Mouse (Mus musculus): ENCODE measurements around the gene Ntrk3. TPM values are rescaled to one million over a fixed set of nuclear protein-coding genes. Genes with fewer than 3 reads are reported as not detected.

Gene Ntrk3
- polyA plus RNA-seq, 1 experiment from 2014 or later, result 2.3 TPM

- no peaks in the 10 kb centered on the region for H3K36me3 ChIP-seq (ENCODE audit: control insufficient read depth, insufficient read depth)
- H3K27ac ChIP-seq (ENCODE audit: low read length), result no peak overlapping the region
- no peaks in the 10 kb centered on the region for H3K4me1 ChIP-seq (ENCODE audit: control insufficient read depth, insufficient read depth, low read length)
- WGBS, result 58% methylated on average over 5 of the region's 5 CpGs
- no peak overlapping the region for H3K4me3 ChIP-seq (ENCODE audit: low read length)
- H3K9me3 ChIP-seq (replicated peaks; ENCODE audit: control insufficient read depth, low read length), result no peaks in the 10 kb centered on the region
- no peak overlapping the region for H3K4me2 ChIP-seq (ENCODE audit: low read depth, low read length)
- ATAC-seq (replicated peaks; ENCODE audit: extremely low read depth, insufficient read depth, low FRiP score), result no peak
- H3K27me3 ChIP-seq (ENCODE audit: control insufficient read depth, insufficient read depth, low read length), result no peaks in the 10 kb centered on the region
- no peak overlapping the region for H3K9ac ChIP-seq (ENCODE audit: low read length)
Observed at GRCm38 (mm10) chr7:78409970-78410369, 327.8 kb downstream of the Ntrk3 start.

- no peaks in the 10 kb centered on the region for H3K36me3 ChIP-seq (ENCODE audit: control insufficient read depth, insufficient read depth)
- no peaks in the 10 kb centered on the region for H3K4me1 ChIP-seq (ENCODE audit: control insufficient read depth, insufficient read depth, low read length)
- WGBS, result 59% methylated on average over 5 of the region's 5 CpGs
- ATAC-seq (replicated peaks; ENCODE audit: extremely low read depth, insufficient read depth, low FRiP score), result no peak
- H3K27ac ChIP-seq (ENCODE audit: low read length), result no peak overlapping the region
- H3K27me3 ChIP-seq (ENCODE audit: control insufficient read depth, insufficient read depth, low read length), result no peaks in the 10 kb centered on the region
- H3K4me3 ChIP-seq (ENCODE audit: low read length), result no peak overlapping the region
- no peak overlapping the region for H3K4me2 ChIP-seq (ENCODE audit: low read depth, low read length)
- H3K9me3 ChIP-seq (replicated peaks; ENCODE audit: control insufficient read depth, low read length), result no peaks in the 10 kb centered on the region
- H3K9ac ChIP-seq (ENCODE audit: low read length), result no peak overlapping the region
Observed at GRCm38 (mm10) chr7:78406641-78407291, 331.0 kb downstream of the Ntrk3 start.

GRCm38 (mm10) chr7:78404481-78404880 is 333.3 kb downstream of the Ntrk3 start:
- 89% methylated on average over 6 of the region's 6 CpGs for WGBS

GRCm38 (mm10) chr7:78402495-78402894 is 335.3 kb downstream of the Ntrk3 start:
- H3K4me3 ChIP-seq (ENCODE audit: low read length), result no peak overlapping the region
- no peak overlapping the region for H3K27ac ChIP-seq (ENCODE audit: low read length)
- 56% methylated on average over 3 of the region's 3 CpGs for WGBS
- H3K9ac ChIP-seq (ENCODE audit: low read length), result no peak overlapping the region
- no peak overlapping the region for H3K4me2 ChIP-seq (ENCODE audit: low read depth, low read length)
- H3K27me3 ChIP-seq (ENCODE audit: control insufficient read depth, insufficient read depth, low read length), result no peaks in the 10 kb centered on the region
- H3K36me3 ChIP-seq (ENCODE audit: control insufficient read depth, insufficient read depth), result no peaks in the 10 kb centered on the region
- no peaks in the 10 kb centered on the region for H3K4me1 ChIP-seq (ENCODE audit: control insufficient read depth, insufficient read depth, low read length)
- no peaks in the 10 kb centered on the region for H3K9me3 ChIP-seq (replicated peaks; ENCODE audit: control insufficient read depth, low read length)
- no peak for ATAC-seq (replicated peaks; ENCODE audit: extremely low read depth, insufficient read depth, low FRiP score)

More at GRCm38 (mm10) chr7:78404481-78404880, 333.3 kb downstream of the Ntrk3 start:
- H3K36me3 ChIP-seq (ENCODE audit: control insufficient read depth, insufficient read depth), result no peaks in the 10 kb centered on the region
- no peak overlapping the region for H3K4me2 ChIP-seq (ENCODE audit: low read depth, low read length)
- H3K9ac ChIP-seq (ENCODE audit: low read length), result no peak overlapping the region
- no peak overlapping the region for H3K4me3 ChIP-seq (ENCODE audit: low read length)
- no peaks in the 10 kb centered on the region for H3K9me3 ChIP-seq (replicated peaks; ENCODE audit: control insufficient read depth, low read length)
- H3K27me3 ChIP-seq (ENCODE audit: control insufficient read depth, insufficient read depth, low read length), result no peaks in the 10 kb centered on the region
- H3K27ac ChIP-seq (ENCODE audit: low read length), result no peak overlapping the region
- ATAC-seq (replicated peaks; ENCODE audit: extremely low read depth, insufficient read depth, low FRiP score), result no peak
- H3K4me1 ChIP-seq (ENCODE audit: control insufficient read depth, insufficient read depth, low read length), result no peaks in the 10 kb centered on the region

GRCm38 (mm10) chr7:78400219-78400618 is 337.6 kb downstream of the Ntrk3 start:
- Histone ChIP-seq H3K4me2 (ENCODE audit: low read depth, low read length) (no peak overlapping the region), H3K9me3 (replicated peaks; ENCODE audit: control insufficient read depth, low read length) (no peaks in the 10 kb centered on the region), H3K27ac (ENCODE audit: low read length) (no peak overlapping the region), H3K36me3 (ENCODE audit: control insufficient read depth, insufficient read depth) (no peaks in the 10 kb centered on the region), H3K27me3 (ENCODE audit: control insufficient read depth, insufficient read depth, low read length) (no peaks in the 10 kb centered on the region), H3K9ac (ENCODE audit: low read length) (no peak overlapping the region), H3K4me1 (ENCODE audit: control insufficient read depth, insufficient read depth, low read length) (no peaks in the 10 kb centered on the region), H3K4me3 (ENCODE audit: low read length) (no peak overlapping the region)
- 81% methylated on average over 4 of the region's 4 CpGs for WGBS
- ATAC-seq (replicated peaks; ENCODE audit: extremely low read depth, insufficient read depth, low FRiP score), result no peak

GRCm38 (mm10) chr7:78398377-78398776 is 339.4 kb downstream of the Ntrk3 start:
- ATAC-seq (replicated peaks; ENCODE audit: extremely low read depth, insufficient read depth, low FRiP score), result no peak
- no peaks in the 10 kb centered on the region for H3K27me3 ChIP-seq (ENCODE audit: control insufficient read depth, insufficient read depth, low read length)

GRCm38 (mm10) chr7:78397215-78397614 is 340.6 kb downstream of the Ntrk3 start:
- H3K36me3 ChIP-seq (ENCODE audit: control insufficient read depth, insufficient read depth), result no peaks in the 10 kb centered on the region
- H3K4me1 ChIP-seq (ENCODE audit: control insufficient read depth, insufficient read depth, low read length), result no peaks in the 10 kb centered on the region
- no peak overlapping the region for H3K4me3 ChIP-seq (ENCODE audit: low read length)
- H3K9ac ChIP-seq (ENCODE audit: low read length), result no peak overlapping the region
- no peak overlapping the region for H3K4me2 ChIP-seq (ENCODE audit: low read depth, low read length)
- ATAC-seq (replicated peaks; ENCODE audit: extremely low read depth, insufficient read depth, low FRiP score), result no peak
- no peak overlapping the region for H3K27ac ChIP-seq (ENCODE audit: low read length)
- WGBS, result 72% methylated on average over 4 of the region's 4 CpGs
- H3K27me3 ChIP-seq (ENCODE audit: control insufficient read depth, insufficient read depth, low read length), result no peaks in the 10 kb centered on the region
- no peaks in the 10 kb centered on the region; the same call in 1 of the 2 replicates for H3K9me3 ChIP-seq (replicated peaks; ENCODE audit: control insufficient read depth, low read length)

More at GRCm38 (mm10) chr7:78398377-78398776, 339.4 kb downstream of the Ntrk3 start:
- H3K4me2 ChIP-seq (ENCODE audit: low read depth, low read length), result no peak overlapping the region
- H3K9ac ChIP-seq (ENCODE audit: low read length), result no peak overlapping the region
- no peaks in the 10 kb centered on the region for H3K4me1 ChIP-seq (ENCODE audit: control insufficient read depth, insufficient read depth, low read length)
- no peak overlapping the region for H3K4me3 ChIP-seq (ENCODE audit: low read length)
- no peaks in the 10 kb centered on the region for H3K36me3 ChIP-seq (ENCODE audit: control insufficient read depth, insufficient read depth)
- no peaks in the 10 kb centered on the region; the same call in 1 of the 2 replicates for H3K9me3 ChIP-seq (replicated peaks; ENCODE audit: control insufficient read depth, low read length)
- no peak overlapping the region for H3K27ac ChIP-seq (ENCODE audit: low read length)

GRCm38 (mm10) chr7:78390019-78390418 is 347.8 kb downstream of the Ntrk3 start:
- Histone ChIP-seq H3K9ac (ENCODE audit: low read length) (no peak overlapping the region), H3K36me3 (ENCODE audit: control insufficient read depth, insufficient read depth) (no peaks in the 10 kb centered on the region), H3K4me3 (ENCODE audit: low read length) (no peak overlapping the region), H3K4me2 (ENCODE audit: low read depth, low read length) (no peak overlapping the region), H3K27ac (ENCODE audit: low read length) (no peak overlapping the region), H3K27me3 (ENCODE audit: control insufficient read depth, insufficient read depth, low read length) (no peaks in the 10 kb centered on the region), H3K9me3 (replicated peaks; ENCODE audit: control insufficient read depth, low read length) (no peaks in the 10 kb centered on the region; the same call in 1 of the 2 replicates), H3K4me1 (ENCODE audit: control insufficient read depth, insufficient read depth, low read length) (no peaks in the 10 kb centered on the region)
- WGBS, result 83% methylated on average over 3 of the region's 3 CpGs
- no peak for ATAC-seq (replicated peaks; ENCODE audit: extremely low read depth, insufficient read depth, low FRiP score)

- no peak overlapping the region for H3K27ac ChIP-seq (ENCODE audit: low read length)
- H3K4me3 ChIP-seq (ENCODE audit: low read length), result no peak overlapping the region
- no peaks in the 10 kb centered on the region for H3K27me3 ChIP-seq (ENCODE audit: control insufficient read depth, insufficient read depth, low read length)
- H3K9ac ChIP-seq (ENCODE audit: low read length), result no peak overlapping the region
- WGBS, result 72% methylated on average over 5 of the region's 5 CpGs
- ATAC-seq (replicated peaks; ENCODE audit: extremely low read depth, insufficient read depth, low FRiP score), result no peak
- no peaks in the 10 kb centered on the region for H3K9me3 ChIP-seq (replicated peaks; ENCODE audit: control insufficient read depth, low read length)
- no peaks in the 10 kb centered on the region for H3K4me1 ChIP-seq (ENCODE audit: control insufficient read depth, insufficient read depth, low read length)
- H3K36me3 ChIP-seq (ENCODE audit: control insufficient read depth, insufficient read depth), result no peaks in the 10 kb centered on the region
- H3K4me2 ChIP-seq (ENCODE audit: low read depth, low read length), result no peak overlapping the region
Observed at GRCm38 (mm10) chr7:78388101-78388500, 349.7 kb downstream of the Ntrk3 start.
